In genomic region chr9:62838146-62838505, GRCm38 (mm10) we compare ENCODE assay signal across 7 mouse cellular contexts. TPM values are rescaled to one million over a fixed set of nuclear protein-coding genes. Genes with fewer than 3 reads are reported as not detected.
DNase-seq lines count a peak whose midpoint lies in the region; ATAC-seq and TF ChIP-seq lines count a peak whose summit lies in the region.

No protein-coding gene starts in this region.

- peaks cover 13% of the 10 kb centered on the region for H3K4me1 ChIP-seq in lung, embryonic 16.5 days (replicated peaks; ENCODE audit: control insufficient read depth, insufficient read depth, low read length)
- H3K4me1 ChIP-seq in embryonic fibroblast, embryonic 13.5 days (ENCODE audit: control insufficient read depth, insufficient read depth, low read length) = peaks cover 4% of the 10 kb centered on the region
- H3K4me1 ChIP-seq in limb, embryonic 11.5 days (ENCODE audit: control insufficient read depth, insufficient read depth, low read length) = peaks cover 12% of the 10 kb centered on the region
- peaks cover 14% of the 10 kb centered on the region for H3K4me1 ChIP-seq in olfactory bulb, adult 2 months (ENCODE audit: control insufficient read depth, insufficient read depth, low read length)

- no peak for TF ChIP-seq CTCF in embryonic fibroblast, embryonic 13.5 days (IDR thresholded peaks at IDR 0.05; ENCODE audit: borderline replicate concordance, insufficient read depth, low read length)
- TF ChIP-seq CTCF in olfactory bulb, adult 2 months (IDR thresholded peaks at IDR 0.05; ENCODE audit: insufficient read depth, low read depth, low read length) = no peak

- TF ChIP-seq POLR2A in embryonic fibroblast, embryonic 13.5 days (IDR thresholded peaks at IDR 0.05; ENCODE audit: low read depth, low read length) = 0 out of 2 replicates have a peak, but pooled peaks have one; percentile 35
- TF ChIP-seq POLR2A in olfactory bulb, adult 2 months (IDR thresholded peaks at IDR 0.05; ENCODE audit: insufficient read depth, low read depth, low read length) = no peak

- WGBS in lung, embryonic 16.5 days = 10% methylated on average over 8 of the region's 8 CpGs
- WGBS in limb, embryonic 11.5 days = 21% methylated on average over 8 of the region's 8 CpGs
- WGBS in olfactory bulb, adult 2 months = 13% methylated on average over 8 of the region's 8 CpGs

- peak overlapping the region; percentile 88 for H3K4me2 ChIP-seq in lung, embryonic 16.5 days (ENCODE audit: low read depth, low read length)
- peak overlapping the region; percentile 73 for H3K4me2 ChIP-seq in limb, embryonic 11.5 days (ENCODE audit: low read depth, severe bottlenecking)

- peak overlapping the region; percentile 85 for H3K4me3 ChIP-seq in lung, embryonic 16.5 days (ENCODE audit: low read length)
- H3K4me3 ChIP-seq in embryonic fibroblast, embryonic 13.5 days (ENCODE audit: insufficient read depth, low read length) = peak overlapping the region; percentile 9
- peak overlapping the region; percentile 72 for H3K4me3 ChIP-seq in limb, embryonic 11.5 days (ENCODE audit: low read depth, low read length)
- H3K4me3 ChIP-seq in olfactory bulb, adult 2 months (ENCODE audit: insufficient read depth, low read depth, low read length) = peak overlapping the region; percentile 76

- H3K9ac ChIP-seq in lung, embryonic 16.5 days (ENCODE audit: low read length) = peak overlapping the region; percentile 98
- H3K9ac ChIP-seq in limb, embryonic 11.5 days (ENCODE audit: low read length) = no peak overlapping the region

- DNase-seq in lung, postnatal 36 days = no peak
- DNase-seq in limb, embryonic 11.5 days (ENCODE audit: low spot score) = no peak
- DNase-seq in frontal cortex, adult 2 months (ENCODE audit: extremely low spot score in 1 of 2, low spot score in 1 of 2) = no peak
- DNase-seq in layer of hippocampus, adult 11-12 months (ENCODE audit: low spot score) = no peak

- ATAC-seq in lung, embryonic 16.5 days (ENCODE audit: low read depth) = peak; percentile 15
- ATAC-seq in limb, embryonic 11.5 days (ENCODE audit: insufficient number of reproducible peaks, low FRiP score, low TSS enrichment, low read depth) = 0 out of 2 replicates have a peak, but pooled peaks have one; percentile 2

- H3K27ac ChIP-seq in lung, embryonic 16.5 days (ENCODE audit: low read length) = peak overlapping the region; percentile 89
- H3K27ac ChIP-seq in embryonic fibroblast, embryonic 13.5 days (ENCODE audit: insufficient read depth, low read length) = no peak overlapping the region
- no peak overlapping the region; the same call in 1 of the 2 replicates for H3K27ac ChIP-seq in limb, embryonic 11.5 days (replicated peaks; ENCODE audit: low read depth, low read length)
- H3K27ac ChIP-seq in olfactory bulb, adult 2 months (ENCODE audit: insufficient read depth, low read depth, low read length) = 0 out of 2 replicates have a peak overlapping the region, but pooled peaks have one; percentile 2

- H3K36me3 ChIP-seq in lung, embryonic 16.5 days (ENCODE audit: control insufficient read depth, insufficient read depth, low read length) = no peaks in the 10 kb centered on the region
- H3K36me3 ChIP-seq in limb, embryonic 11.5 days (ENCODE audit: control insufficient read depth, insufficient read depth, low read length) = no peaks in the 10 kb centered on the region

- no peaks in the 10 kb centered on the region for H3K9me3 ChIP-seq in lung, embryonic 16.5 days (ENCODE audit: control insufficient read depth, low read length)
- H3K9me3 ChIP-seq in limb, embryonic 11.5 days (ENCODE audit: control insufficient read depth, low read length) = no peaks in the 10 kb centered on the region

- no peaks in the 10 kb centered on the region for H3K27me3 ChIP-seq in lung, embryonic 16.5 days (ENCODE audit: control insufficient read depth, insufficient read depth, low read depth, low read length)
- no peaks in the 10 kb centered on the region for H3K27me3 ChIP-seq in limb, embryonic 11.5 days (ENCODE audit: control insufficient read depth, insufficient read depth, low read length)

RNA-seq across cellular contexts. Expression of gene Cln6, which starts 0.5 kb away (rescaled TPM):
- 23.3 and 24.1 TPM in 2 replicates for polyA plus RNA-seq in lung, embryonic 16.5 days (2015; fragmentation: Nextera tagmentation; extraction: Ambion mirVana)
- 33.7 and 43.3 TPM in 2 replicates for polyA plus RNA-seq in embryonic fibroblast, embryonic 13.5 days (2011; ENCODE audit: insufficient read length, low read depth, missing spikeins)
- polyA plus RNA-seq in limb, embryonic 11.5 days (2014; fragmentation: Nextera tagmentation; extraction: Ambion mirVana) = 17.3 and 18.6 TPM in 2 replicates
- polyA plus RNA-seq in olfactory bulb, adult 2 months (2012; ENCODE audit: insufficient read depth, insufficient read length, low replicate concordance, missing spikeins) = not detected in 2 replicates
- polyA plus RNA-seq in frontal cortex, adult 2 months (2012; rRNA removed) = 16.5 and 18.4 TPM in 2 replicates

RNA-seq across cellular contexts. Expression of gene Calml4, which starts 19.8 kb away (rescaled TPM):
- 9.7 and 11.3 TPM in 2 replicates for polyA plus RNA-seq in lung, embryonic 16.5 days (2015; fragmentation: Nextera tagmentation; extraction: Ambion mirVana)
- 2.9 and 7.5 TPM in 2 replicates for polyA plus RNA-seq in embryonic fibroblast, embryonic 13.5 days (2011; ENCODE audit: insufficient read length, low read depth, missing spikeins)
- 4.7 and 4.9 TPM in 2 replicates for polyA plus RNA-seq in limb, embryonic 11.5 days (2014; fragmentation: Nextera tagmentation; extraction: Ambion mirVana)
- not detected in 2 replicates for polyA plus RNA-seq in olfactory bulb, adult 2 months (2012; ENCODE audit: insufficient read depth, insufficient read length, low replicate concordance, missing spikeins)
- 0.23 and 0.64 TPM in 2 replicates for polyA plus RNA-seq in frontal cortex, adult 2 months (2012; rRNA removed)

RNA-seq across cellular contexts. Expression of gene Fem1b, which starts 26.4 kb away (rescaled TPM):
- 18.7 and 19.8 TPM in 2 replicates for polyA plus RNA-seq in lung, embryonic 16.5 days (2015; fragmentation: Nextera tagmentation; extraction: Ambion mirVana)
- 37.3 and 41.2 TPM in 2 replicates for polyA plus RNA-seq in embryonic fibroblast, embryonic 13.5 days (2011; ENCODE audit: insufficient read length, low read depth, missing spikeins)
- 36.6 and 42.2 TPM in 2 replicates for polyA plus RNA-seq in limb, embryonic 11.5 days (2014; fragmentation: Nextera tagmentation; extraction: Ambion mirVana)
- not detected in 2 replicates for polyA plus RNA-seq in olfactory bulb, adult 2 months (2012; ENCODE audit: insufficient read depth, insufficient read length, low replicate concordance, missing spikeins)
- 42.9 and 44.5 TPM in 2 replicates for polyA plus RNA-seq in frontal cortex, adult 2 months (2012; rRNA removed)

Comparison
In these comparisons a context has a peak if more than half of its experiments do, and no peak if none do; other contexts are left out.
1. H3K27ac ChIP-seq: peak in lung, embryonic 16.5 days (single experiment) and olfactory bulb, adult 2 months (single experiment); none in embryonic fibroblast, embryonic 13.5 days (single experiment) and limb, embryonic 11.5 days (single experiment).
2. H3K4me3 ChIP-seq: peak in every context shown above with its lines; median percentile 85 in lung, embryonic 16.5 days; 76 in olfactory bulb, adult 2 months; 72 in limb, embryonic 11.5 days; 9 in embryonic fibroblast, embryonic 13.5 days.
3. RNA of gene Cln6, which starts 0.5 kb away (polyA plus RNA-seq): 33.7 to 43.3 TPM in embryonic fibroblast, embryonic 13.5 days, 23.3 to 24.1 TPM in lung, embryonic 16.5 days, 17.3 to 18.6 TPM in limb, embryonic 11.5 days and 16.5 to 18.4 TPM in frontal cortex, adult 2 months; not detected in olfactory bulb, adult 2 months; every median in the first group is over 10 times any median in the second.